Mouse (Mus musculus) ES-E14 (cell line): ENCODE measurements around the gene Tmem256.

Experiments used
- HCFC1 ChIP-seq: IDR thresholded peaks from 2 replicates; pipeline ENCODE4 v1.6.1; 2012; ENCODE audit warnings: low read length, inconsistent platforms, borderline replicate concordance; ENCODE audit not compliant: insufficient read depth
- MAFK ChIP-seq: IDR thresholded peaks from 2 replicates; pipeline ENCODE4 v1.6.1; 2014; ENCODE audit warnings: mild to moderate bottlenecking, low read depth, low read length, inconsistent platforms; ENCODE audit not compliant: insufficient read depth

- no peak for TF ChIP-seq HCFC1
- no peak for TF ChIP-seq MAFK
These were observed 17.0 kb downstream of the Tmem256 start for GRCm38 (mm10) chr11:69855347-69855746.
